Mouse (Mus musculus) CH12.LX (cell line): ENCODE measurements around the gene Zdhhc20. TPM values are rescaled to one million over a fixed set of nuclear protein-coding genes. Genes with fewer than 3 reads are reported as not detected.

Source experiments
- DNase-seq: peaks from one replicate; pipeline ENCODE4 v3.0.0-alpha.2; 2013; ENCODE audit errors: extremely low read depth
- H3K27ac ChIP-seq: 2 replicates; pipeline ENCODE4 v1.5.1; 2012; ENCODE audit warnings: low read depth, mild to moderate bottlenecking, control low read depth, moderate library complexity; ENCODE audit not compliant: insufficient read depth
- H3K27me3 ChIP-seq: replicated peaks from 2 replicates; pipeline ENCODE3; 2012; ENCODE audit warnings: inconsistent platforms
- H3K36me3 ChIP-seq, 2 experiments: replicated peaks in 1 of 2; 2 replicates each; pipeline versions ENCODE3 to v1.6.1; 2012; ENCODE audit warnings: inconsistent platforms in 1 of 2, low read length in 1 of 2, mild to moderate bottlenecking in 1 of 2, mixed read lengths in 1 of 2, moderate library complexity in 1 of 2; ENCODE audit not compliant: control insufficient read depth in 1 of 2, insufficient read depth in 1 of 2
- H3K4me1 ChIP-seq, 2 experiments: 2 replicates each; pipeline ENCODE4 v1.6.1; 2012; ENCODE audit warnings: inconsistent platforms in 1 of 2, moderate library complexity in 1 of 2; ENCODE audit not compliant: insufficient read depth in 2 of 2, control insufficient read depth in 1 of 2
- H3K4me2 ChIP-seq: 2 replicates; pipeline ENCODE4 v1.6.1; 2012; ENCODE audit warnings: low read depth, mild to moderate bottlenecking, control low read depth; ENCODE audit not compliant: poor library complexity, insufficient read depth, severe bottlenecking
- H3K4me3 ChIP-seq, 3 experiments: fragments of 150-350 bp in 1 of 3; sonication (generic) in 1 of 3; replicated peaks in 1 of 3; 2 replicates each; pipeline versions ENCODE3 to v1.5.1; 2011 to 2012; ENCODE audit warnings: low read depth in 2 of 3, low read length in 2 of 3, mild to moderate bottlenecking in 2 of 3, moderate library complexity in 2 of 3, control low read depth in 1 of 3, improper control_type of control experiment in 1 of 3, inconsistent platforms in 1 of 3, mixed read lengths in 1 of 3; ENCODE audit not compliant: poor library complexity in 1 of 3
- H3K79me2 ChIP-seq: replicated peaks from 2 replicates; pipeline ENCODE4 v1.6.1; 2012; ENCODE audit warnings: mild to moderate bottlenecking, moderate library complexity; ENCODE audit not compliant: control insufficient read depth, poor library complexity, insufficient read depth, severe bottlenecking; ENCODE audit errors: extremely low read depth
- H3K9ac ChIP-seq: 2 replicates; pipeline ENCODE4 v1.6.1; 2012; ENCODE audit warnings: low read depth, mild to moderate bottlenecking, control low read depth, moderate library complexity; ENCODE audit not compliant: insufficient read depth
- H3K9me3 ChIP-seq: replicated peaks from 2 replicates; pipeline ENCODE3; 2012; ENCODE audit warnings: low read length, inconsistent platforms, mixed read lengths
- CTCF ChIP-seq, 2 experiments: IDR thresholded peaks in 1 of 2; conservative IDR thresholded peaks in 1 of 2; 2 replicates each; pipeline ENCODE4 v1.5.1; 2011 to 2012; ENCODE audit warnings: low read depth in 2 of 2, low read length in 2 of 2, improper control_type of control experiment in 1 of 2, inconsistent platforms in 1 of 2, mild to moderate bottlenecking in 1 of 2, moderate library complexity in 1 of 2
- ELF1 ChIP-seq: IDR thresholded peaks from 2 replicates; pipeline ENCODE4 v1.6.1; 2014; ENCODE audit warnings: low read depth, mild to moderate bottlenecking, inconsistent platforms, low read length, improper control_type of control experiment
- HCFC1 ChIP-seq: IDR thresholded peaks from 2 replicates; pipeline ENCODE4 v1.6.1; 2012; ENCODE audit warnings: low read depth, mild to moderate bottlenecking, inconsistent platforms, low read length, improper control_type of control experiment
- IRF4 ChIP-seq: IDR thresholded peaks from 2 replicates; pipeline ENCODE4 v1.6.1; 2014; ENCODE audit warnings: low read depth, mild to moderate bottlenecking, inconsistent platforms, low read length, improper control_type of control experiment
- MAX ChIP-seq: IDR thresholded peaks from 2 replicates; pipeline ENCODE4 v1.6.1; 2011; ENCODE audit warnings: low read length, improper control_type of control experiment
- MYC ChIP-seq: IDR thresholded peaks from 2 replicates; pipeline ENCODE4 v1.6.1; 2011; ENCODE audit warnings: low read depth, mild to moderate bottlenecking, improper control_type of control experiment, low read length
- NRF1 ChIP-seq: IDR thresholded peaks from 2 replicates; pipeline ENCODE4 v1.6.1; 2014; ENCODE audit warnings: low read depth, mild to moderate bottlenecking, inconsistent platforms, low read length, improper control_type of control experiment, moderate library complexity
- PAX5 ChIP-seq: IDR thresholded peaks from 2 replicates; pipeline ENCODE4 v1.6.1; 2012; ENCODE audit warnings: low read length, inconsistent platforms, mixed read lengths
- POLR2AphosphoS2 ChIP-seq: IDR thresholded peaks from 2 replicates; pipeline ENCODE4 v1.6.1; 2011; ENCODE audit warnings: low read depth, low read length, improper control_type of control experiment
- RAD21 ChIP-seq: IDR thresholded peaks from 2 replicates; pipeline ENCODE4 v1.6.1; 2011; ENCODE audit warnings: low read depth, mild to moderate bottlenecking, low read length, improper control_type of control experiment, moderate library complexity
- TBP ChIP-seq: conservative IDR thresholded peaks from 2 replicates; pipeline ENCODE4 v1.6.1; 2011; ENCODE audit warnings: low read depth, low read length, improper control_type of control experiment
- USF2 ChIP-seq: conservative IDR thresholded peaks from 2 replicates; pipeline ENCODE4 v1.6.1; 2011; ENCODE audit warnings: low read depth, low read length, improper control_type of control experiment
- ZKSCAN1 ChIP-seq: IDR thresholded peaks from 2 replicates; pipeline ENCODE4 v1.6.1; 2012; ENCODE audit warnings: low read depth, inconsistent platforms, low read length, improper control_type of control experiment, borderline replicate concordance
- ZMIZ1 ChIP-seq: IDR thresholded peaks from 2 replicates; pipeline ENCODE4 v1.6.1; 2012; ENCODE audit warnings: low read depth, mild to moderate bottlenecking, inconsistent platforms, low read length, improper control_type of control experiment
- ZNF384 ChIP-seq: IDR thresholded peaks from 2 replicates; pipeline ENCODE4 v1.6.1; 2012; ENCODE audit warnings: low read depth, low read length, improper control_type of control experiment, inconsistent platforms
- dilution Hi-C: fragments of 300-500 bp; cut with MboI; formaldehyde crosslinking; loops from 2 replicates; pipeline ENCODE4 v1.14.3; 2020; ENCODE audit warnings: low sequenced_read_pairs; ENCODE audit not compliant: extremely low pct_unique_long_range_greater_than_20kb, extremely low pct_ligation_motif_present
- in situ Hi-C: fragments of 300-500 bp; cut with MboI; formaldehyde crosslinking; loops from 3 replicates; pipeline ENCODE4 v1.14.3; 2019; ENCODE audit warnings: low sequenced_read_pairs, low pct_ligation_motif_present, low pct_unique_long_range_greater_than_20kb, mixed read lengths
- polyA plus RNA-seq: library from polyadenylated mRNA; unstranded; fragments of >175 nt; gene quantifications from 2 replicates; pipeline ENCODE4 v1.2.1, GENCODE M21; 2012; ENCODE audit warnings: low read depth; ENCODE audit not compliant: insufficient read length
- total RNA-seq, 2 experiments: library from RNA; depleted of rRNA; stranded (reverse); fragments of 300-350 nt in 1 of 2; fragments of >200 nt in 1 of 2; gene quantifications; 2 replicates each; pipeline ENCODE4 v1.2.3; 2012 to 2014

The Zdhhc20 gene
- total and polyA plus RNA-seq, 3 experiments: 10.4 to 41.3 (median 27.4) TPM

- Histone ChIP-seq H3K36me3 (peaks cover 0 to 29% of the 10 kb centered on the region in 2 experiments), H3K27ac (no peak overlapping the region), H3K4me1 (peaks cover 0 to 44% of the 10 kb centered on the region in 2 experiments; a peak in 2 of 4 replicates), H3K9ac (no peak overlapping the region), H3K4me3 (no peak overlapping the region), H3K27me3 (no peaks in the 10 kb centered on the region), H3K4me2 (no peak overlapping the region), H3K9me3 (no peaks in the 10 kb centered on the region), H3K79me2 (peaks cover 5% of the 10 kb centered on the region; the same call in 1 of the 2 replicates)
- in situ Hi-C loops (no loop called here), dilution Hi-C loops (no loop called here)
- TF ChIP-seq ZKSCAN1: no peak
- no peak for TF ChIP-seq NRF1
- TF ChIP-seq ZNF384: no peak
- no peak for TF ChIP-seq MAX
- TF ChIP-seq USF2: no peak
- no peak for TF ChIP-seq ZMIZ1
- no peak for TF ChIP-seq ELF1
- TF ChIP-seq HCFC1: no peak
- TF ChIP-seq RAD21: no peak; the same call in 1 of the 2 replicates
- no peak for TF ChIP-seq POLR2AphosphoS2
- no peak for TF ChIP-seq MYC
- TF ChIP-seq TBP: no peak
- no peak for DNase-seq
These were observed 8.3 kb downstream of the Zdhhc20 start for GRCm38 (mm10) chr14:57881793-57882192.

DNA sequence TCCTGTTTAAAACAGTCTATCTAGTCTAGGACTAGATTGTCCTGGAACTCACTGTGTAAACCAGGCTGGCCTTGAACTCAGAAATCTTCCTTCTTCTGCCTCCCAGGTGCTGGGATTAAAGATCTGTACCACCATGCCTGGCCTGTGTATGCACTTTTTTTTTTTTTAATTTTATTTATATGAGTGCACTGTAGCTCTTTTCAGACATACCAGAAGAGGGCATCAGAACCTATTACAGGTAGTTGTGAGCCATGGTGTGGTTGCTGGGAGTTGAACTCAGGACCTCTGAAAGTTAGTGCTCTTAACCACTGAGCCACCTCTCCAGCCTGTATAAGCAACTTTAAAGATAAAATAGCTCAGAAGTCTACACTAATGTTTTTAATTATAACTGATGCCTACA lies 9.0 kb downstream of the Zdhhc20 start:
- TF ChIP-seq ZNF384: peak; percentile 75
- TF ChIP-seq IRF4: no peak
- no peak for TF ChIP-seq PAX5
- TF ChIP-seq CTCF (conservative IDR thresholded peaks at IDR 0.05 in 1 of 2, IDR thresholded peaks at IDR 0.05 in 1 of 2; ENCODE audit: low read depth in 2 of 2, low read length in 2 of 2): peak in 1 of 2 experiments; percentile 25; a peak in 1 of 4 replicates
- Histone ChIP-seq H3K36me3 (peaks cover 0 to 29% of the 10 kb centered on the region in 2 experiments), H3K4me2 (no peak overlapping the region), H3K27me3 (no peaks in the 10 kb centered on the region), H3K4me3 (no peak overlapping the region), H3K9ac (no peak overlapping the region), H3K79me2 (peaks cover 5% of the 10 kb centered on the region; the same call in 1 of the 2 replicates), H3K9me3 (no peaks in the 10 kb centered on the region), H3K4me1 (peaks cover 0 to 37% of the 10 kb centered on the region in 2 experiments; a peak in 2 of 4 replicates), H3K27ac (no peak overlapping the region)
- DNase-seq: no peak
- in situ Hi-C loops (no loop called here), dilution Hi-C loops (no loop called here)
